Mouse (Mus musculus) thymus, adult 2 months (tissue): Measurements from ENCODE around the gene Lekr1. TPM values are rescaled to one million over a fixed set of nuclear protein-coding genes. Genes with fewer than 3 reads are reported as not detected.

Source experiments
- DNase-seq: peaks from one replicate; pipeline ENCODE4 v3.0.0; 2021
- H3K27ac ChIP-seq: fragments of 200-500 bp; 2 replicates; pipeline ENCODE4 v1.5.1; 2012; ENCODE audit warnings: low read length, control low read depth; ENCODE audit not compliant: control insufficient read depth, insufficient read depth
- H3K27me3 ChIP-seq: fragments of 200-500 bp; 2 replicates; pipeline ENCODE4 v1.6.1; 2012; ENCODE audit warnings: mild to moderate bottlenecking, low read length, moderate library complexity, mixed read lengths; ENCODE audit not compliant: control insufficient read depth, insufficient read depth
- H3K36me3 ChIP-seq: fragments of 200-500 bp; 2 replicates; pipeline ENCODE4 v1.6.1; 2012; ENCODE audit warnings: mild to moderate bottlenecking, low read length, moderate library complexity; ENCODE audit not compliant: control insufficient read depth, insufficient read depth
- H3K4me1 ChIP-seq: fragments of 200-500 bp; replicated peaks from 2 replicates; pipeline ENCODE4 v1.6.1; 2012; ENCODE audit warnings: low read length; ENCODE audit not compliant: control insufficient read depth, insufficient read depth
- H3K4me3 ChIP-seq: fragments of 200-500 bp; 2 replicates; pipeline ENCODE4 v1.5.1; 2012; ENCODE audit warnings: mild to moderate bottlenecking, low read length, control low read depth, moderate library complexity; ENCODE audit not compliant: control insufficient read depth, insufficient read depth
- CTCF ChIP-seq: fragments of 200-500 bp; IDR thresholded peaks from 2 replicates; pipeline ENCODE4 v1.5.1; 2012; ENCODE audit warnings: mild to moderate bottlenecking, control low read depth, low read length, moderate library complexity, borderline replicate concordance; ENCODE audit not compliant: control insufficient read depth, poor library complexity, insufficient read depth; ENCODE audit errors: extremely low read depth
- POLR2A ChIP-seq: fragments of 200-500 bp; IDR thresholded peaks from 2 replicates; pipeline ENCODE4 v1.6.1; 2012; ENCODE audit warnings: mild to moderate bottlenecking, low read length, control low read depth, moderate library complexity; ENCODE audit not compliant: control insufficient read depth, poor library complexity, insufficient read depth; ENCODE audit errors: extremely low read depth
- WGBS: fragments of 180-500 bp; shearing (Covaris S2); methylation state at CpG from one replicate; pipeline ENCODE4 v1.1.7; 2018; 5-methylcytosine and 5-hydroxymethylcytosine counted together
- polyA plus RNA-seq: library from polyadenylated mRNA; depleted of rRNA; stranded (reverse); fragments of >200 nt; gene quantifications from 2 replicates; pipeline ENCODE4 v1.2.3, GENCODE M21; 2012

Lekr1 gene
- polyA plus RNA-seq, 1 experiment = 0.84 TPM

- Histone ChIP-seq H3K4me1 (peaks cover 12% of the 10 kb centered on the region), H3K27ac (no peak overlapping the region), H3K36me3 (no peaks in the 10 kb centered on the region), H3K4me3 (no peak overlapping the region), H3K27me3 (peaks cover 5% of the 10 kb centered on the region; the same call in 1 of the 2 replicates)
- DNase-seq = no peak
- TF ChIP-seq CTCF (no peak), POLR2A (no peak)
- whole genome bisulfite sequencing = 96% methylated on average over 4 of the region's 4 CpGs
Measured at GRCm38 (mm10) chr3:65660336-65660735, 5.7 kb upstream of the Lekr1 start.

GRCm38 (mm10) chr3:65661731-65662130, 4.3 kb upstream of the Lekr1 start:
- TF ChIP-seq POLR2A (no peak), CTCF (no peak)
- no peaks in the 10 kb centered on the region; the same call in 1 of the 2 replicates for H3K27me3 ChIP-seq
- DNase-seq = no peak
- WGBS = 79% methylated on average over 3 of the region's 3 CpGs
- no peak overlapping the region for H3K27ac ChIP-seq
- no peaks in the 10 kb centered on the region for H3K36me3 ChIP-seq
- peaks cover 13% of the 10 kb centered on the region for H3K4me1 ChIP-seq
- no peak overlapping the region for H3K4me3 ChIP-seq

- H3K4me3 ChIP-seq = no peak overlapping the region
- no peaks in the 10 kb centered on the region for H3K27me3 ChIP-seq
- TF ChIP-seq POLR2A (no peak), CTCF (no peak)
- peaks cover 12% of the 10 kb centered on the region for H3K4me1 ChIP-seq
- peak overlapping the region; percentile 53 for H3K27ac ChIP-seq
- no peaks in the 10 kb centered on the region for H3K36me3 ChIP-seq
- 16% methylated on average over 11 of the region's 11 CpGs for WGBS
- DNase-seq = peak; percentile 49
Measured at GRCm38 (mm10) chr3:65663176-65663575, 2.9 kb upstream of the Lekr1 start.

- TF ChIP-seq CTCF = no peak
- TF ChIP-seq POLR2A = no peak
- H3K36me3 ChIP-seq = no peaks in the 10 kb centered on the region
- no peaks in the 10 kb centered on the region for H3K27me3 ChIP-seq
- H3K4me3 ChIP-seq = no peak overlapping the region
- DNase-seq = no peak
- 17% methylated on average over 6 of the region's 6 CpGs for WGBS
- H3K4me1 ChIP-seq = peaks cover 12% of the 10 kb centered on the region
- no peak overlapping the region for H3K27ac ChIP-seq
Measured at GRCm38 (mm10) chr3:65670216-65670615, 4.2 kb downstream of the Lekr1 start.

GRCm38 (mm10) chr3:65673725-65674124, 7.7 kb downstream of the Lekr1 start:
- no peak for DNase-seq
- no peak overlapping the region for H3K27ac ChIP-seq
- no peak overlapping the region for H3K4me3 ChIP-seq
- H3K4me1 ChIP-seq = peaks cover 9% of the 10 kb centered on the region
- WGBS = 89% methylated on average over 8 of the region's 8 CpGs
- H3K27me3 ChIP-seq = no peaks in the 10 kb centered on the region
- no peak for TF ChIP-seq POLR2A
- no peak for TF ChIP-seq CTCF
- no peaks in the 10 kb centered on the region for H3K36me3 ChIP-seq

- H3K4me1 ChIP-seq = no peaks in the 10 kb centered on the region
- H3K4me3 ChIP-seq = no peak overlapping the region
- H3K27ac ChIP-seq = no peak overlapping the region
- H3K27me3 ChIP-seq = no peaks in the 10 kb centered on the region
- H3K36me3 ChIP-seq = no peaks in the 10 kb centered on the region
- DNase-seq = no peak
- 85% methylated on average over 1 of the region's 1 CpGs for WGBS
- TF ChIP-seq POLR2A (no peak), CTCF (no peak)
Measured at GRCm38 (mm10) chr3:65680612-65681011, 14.6 kb downstream of the Lekr1 start.

- Histone ChIP-seq H3K4me3 (no peak overlapping the region), H3K27ac (no peak overlapping the region), H3K36me3 (no peaks in the 10 kb centered on the region), H3K4me1 (no peaks in the 10 kb centered on the region; the same call in 1 of the 2 replicates), H3K27me3 (no peaks in the 10 kb centered on the region)
- DNase-seq = no peak
- no peak for TF ChIP-seq CTCF
- TF ChIP-seq POLR2A = no peak
- WGBS = 87% methylated on average over 2 of the region's 2 CpGs
Measured at GRCm38 (mm10) chr3:65689705-65690104, 23.7 kb downstream of the Lekr1 start.
